Mouse (Mus musculus) forebrain, embryonic 12.5 days (tissue): ENCODE results near the gene Cby3. TPM values are rescaled to one million over a fixed set of nuclear protein-coding genes. Genes with fewer than 3 reads are reported as not detected.
"Not testable (repeated sequence)": the region's sequence is repeated elsewhere in the genome, so short reads cannot be mapped to it uniquely, and the experiment has no call there.

ENCODE experiments used
- ATAC-seq: fragments of 200-750 bp; cut with Nextera tagmentation; 2 replicates; pipeline ENCODE4 v1.8.0; 2017; ENCODE audit warnings: moderate TSS enrichment; ENCODE audit not compliant: low FRiP score
- H3K27ac ChIP-seq: fragments of 300-500 bp; sonication (generic); 2 replicates; pipeline ENCODE4 v1.5.1; 2016; ENCODE audit warnings: mild to moderate bottlenecking
- H3K27me3 ChIP-seq: fragments of 300-500 bp; sonication (generic); 2 replicates; pipeline ENCODE4 v1.6.1; 2016; ENCODE audit warnings: mild to moderate bottlenecking
- H3K36me3 ChIP-seq: fragments of 300-500 bp; sonication (generic); replicated peaks from 2 replicates; pipeline ENCODE4 v1.6.1; 2016; ENCODE audit warnings: mild to moderate bottlenecking
- H3K4me1 ChIP-seq: fragments of 300-500 bp; sonication (generic); 2 replicates; pipeline ENCODE4 v1.6.1; 2016
- H3K4me2 ChIP-seq: fragments of 300-500 bp; sonication (generic); 2 replicates; pipeline ENCODE4 v1.6.1; 2016; ENCODE audit warnings: mild to moderate bottlenecking, moderate library complexity
- H3K4me3 ChIP-seq: fragments of 300-500 bp; sonication (generic); replicated peaks from 2 replicates; pipeline ENCODE4 v1.5.1; 2016; ENCODE audit warnings: mild to moderate bottlenecking
- H3K9ac ChIP-seq: fragments of 300-500 bp; sonication (generic); 2 replicates; pipeline ENCODE4 v1.6.1; 2016; ENCODE audit warnings: mild to moderate bottlenecking
- H3K9me3 ChIP-seq: fragments of 300-500 bp; sonication (generic); 2 replicates; pipeline ENCODE4 v1.6.1; 2016
- WGBS: fragments of 180-500 bp; shearing (Covaris S2); methylation state at CpG from one replicate; pipeline ENCODE4 v1.1.7; 2016; 5-methylcytosine and 5-hydroxymethylcytosine counted together
- polyA plus RNA-seq: library from polyadenylated mRNA; unstranded; fragments of >200 nt; fragmentation: Nextera tagmentation; extraction: Ambion mirVana; gene quantifications from 2 replicates; pipeline ENCODE4 v1.2.1, GENCODE M21; 2016

The Cby3 gene
- polyA plus RNA-seq, 1 experiment from 2014 or later, result not detected

- Histone ChIP-seq H3K9ac (no peak overlapping the region), H3K4me2 (no peak overlapping the region), H3K27ac (no peak overlapping the region), H3K4me1 (no peaks in the 10 kb centered on the region), H3K4me3 (no peak overlapping the region), H3K36me3 (0 out of 2 replicates have a peak, but pooled peaks cover 6% of the 10 kb centered on the region), H3K27me3 (no peaks in the 10 kb centered on the region), H3K9me3 (no peaks in the 10 kb centered on the region)
- ATAC-seq, result no peak
- 88% methylated on average over 3 of the region's 3 CpGs for WGBS
Observed at GRCm38 (mm10) chr11:50333181-50333580, 21.1 kb upstream of the Cby3 start.

GRCm38 (mm10) chr11:50336126-50336525 is 18.1 kb upstream of the Cby3 start:
- no peak overlapping the region for H3K27ac ChIP-seq
- no peaks in the 10 kb centered on the region for H3K4me1 ChIP-seq
- ATAC-seq, result no peak
- 55% methylated on average over 1 of the region's 1 CpGs for WGBS
- no peak overlapping the region for H3K4me3 ChIP-seq
- no peaks in the 10 kb centered on the region for H3K9me3 ChIP-seq
- no peak overlapping the region for H3K9ac ChIP-seq
- no peaks in the 10 kb centered on the region for H3K36me3 ChIP-seq
- H3K4me2 ChIP-seq, result no peak overlapping the region
- H3K27me3 ChIP-seq, result no peaks in the 10 kb centered on the region

GRCm38 (mm10) chr11:50336891-50337290 is 17.4 kb upstream of the Cby3 start:
- Histone ChIP-seq H3K27me3 (no peaks in the 10 kb centered on the region), H3K4me3 (no peak overlapping the region), H3K4me1 (no peaks in the 10 kb centered on the region), H3K9ac (no peak overlapping the region), H3K36me3 (no peaks in the 10 kb centered on the region), H3K9me3 (no peaks in the 10 kb centered on the region), H3K27ac (no peak overlapping the region), H3K4me2 (no peak overlapping the region)
- no peak for ATAC-seq
- 59% methylated on average over 4 of the region's 4 CpGs for WGBS

GRCm38 (mm10) chr11:50345486-50345885 is 8.8 kb upstream of the Cby3 start:
- Histone ChIP-seq H3K4me1 (no peaks in the 10 kb centered on the region), H3K4me2 (no peak overlapping the region), H3K9ac (no peak overlapping the region), H3K4me3 (no peak overlapping the region), H3K27ac (no peak overlapping the region), H3K27me3 (no peaks in the 10 kb centered on the region), H3K36me3 (no peaks in the 10 kb centered on the region), H3K9me3 (no peaks in the 10 kb centered on the region)
- WGBS, result 67% methylated on average over 4 of the region's 4 CpGs
- ATAC-seq, result no peak

- 91% methylated on average over 9 of the region's 9 CpGs for WGBS
- Histone ChIP-seq H3K36me3 (no peaks in the 10 kb centered on the region), H3K9ac (no peak overlapping the region), H3K4me1 (no peaks in the 10 kb centered on the region), H3K4me2 (no peak overlapping the region), H3K27me3 (no peaks in the 10 kb centered on the region), H3K9me3 (no peaks in the 10 kb centered on the region), H3K4me3 (no peak overlapping the region), H3K27ac (no peak overlapping the region)
- no peak for ATAC-seq
Observed at GRCm38 (mm10) chr11:50346256-50347032, 7.8 kb upstream of the Cby3 start.

- ATAC-seq, result no peak
- no peak overlapping the region for H3K4me2 ChIP-seq
- H3K4me3 ChIP-seq, result no peak overlapping the region
- WGBS, result 85% methylated on average over 2 of the region's 2 CpGs
- H3K4me1 ChIP-seq, result no peaks in the 10 kb centered on the region
- no peak overlapping the region for H3K27ac ChIP-seq
- H3K9me3 ChIP-seq, result no peaks in the 10 kb centered on the region
- H3K27me3 ChIP-seq, result no peaks in the 10 kb centered on the region
- H3K9ac ChIP-seq, result no peak overlapping the region
- no peaks in the 10 kb centered on the region for H3K36me3 ChIP-seq
Observed at GRCm38 (mm10) chr11:50352177-50352576, 2.1 kb upstream of the Cby3 start.

- Histone ChIP-seq H3K4me1 (peaks cover 9% of the 10 kb centered on the region; the same call in 1 of the 2 replicates), H3K4me2 (no peak overlapping the region), H3K36me3 (no peaks in the 10 kb centered on the region), H3K27me3 (peaks cover 21% of the 10 kb centered on the region), H3K27ac (no peak overlapping the region), H3K4me3 (no peak overlapping the region), H3K9ac (no peak overlapping the region), H3K9me3 (no peaks in the 10 kb centered on the region)
- WGBS, result 82% methylated on average over 3 of the region's 3 CpGs
- ATAC-seq, result no peak
Observed at GRCm38 (mm10) chr11:50354851-50355250, 589 bp downstream of the Cby3 start.

- 74% methylated on average over 1 of the region's 1 CpGs for WGBS
- ATAC-seq, result no peak
- peaks cover 9% of the 10 kb centered on the region; the same call in 1 of the 2 replicates for H3K4me1 ChIP-seq
Observed at GRCm38 (mm10) chr11:50355395-50355794, 1.1 kb downstream of the Cby3 start.

GRCm38 (mm10) chr11:50358950-50359861 is 4.9 kb downstream of the Cby3 start:
- 2% methylated on average over 74 of the region's 74 CpGs for WGBS
- Histone ChIP-seq H3K36me3 (no peaks in the 10 kb centered on the region), H3K4me2 (peak overlapping the region; percentile 91), H3K27me3 (peaks cover 28% of the 10 kb centered on the region), H3K27ac (peak overlapping the region; percentile 50; the same call in 1 of the 2 replicates), H3K9ac (peak overlapping the region; percentile 62), H3K4me3 (peak overlapping the region; percentile 55), H3K9me3 (no peaks in the 10 kb centered on the region), H3K4me1 (peaks cover 9% of the 10 kb centered on the region; the same call in 1 of the 2 replicates)
- ATAC-seq, result peak; percentile 63

More at GRCm38 (mm10) chr11:50355395-50355794, 1.1 kb downstream of the Cby3 start:
- Histone ChIP-seq H3K36me3 (no peaks in the 10 kb centered on the region), H3K4me2 (no peak overlapping the region), H3K9me3 (no peaks in the 10 kb centered on the region), H3K27ac (no peak overlapping the region), H3K9ac (no peak overlapping the region), H3K27me3 (peaks cover 21% of the 10 kb centered on the region), H3K4me3 (no peak overlapping the region)

GRCm38 (mm10) chr11:50361282-50361681 is 7.0 kb downstream of the Cby3 start:
- 81% methylated on average over 1 of the region's 1 CpGs for WGBS
- H3K27ac ChIP-seq, H3K9ac ChIP-seq, H3K4me3 ChIP-seq, ATAC-seq, H3K9me3 ChIP-seq, H3K4me1 ChIP-seq, H3K36me3 ChIP-seq, H3K4me2 ChIP-seq: not testable (repeated sequence)
- peaks cover 28% of the 10 kb centered on the region for H3K27me3 ChIP-seq

GRCm38 (mm10) chr11:50364548-50364947 is 10.3 kb downstream of the Cby3 start:
- Histone ChIP-seq H3K36me3 (no peaks in the 10 kb centered on the region), H3K4me1 (peaks cover 3% of the 10 kb centered on the region; the same call in 1 of the 2 replicates), H3K9ac (no peak overlapping the region), H3K27me3 (peaks cover 8% of the 10 kb centered on the region), H3K4me3 (no peak overlapping the region), H3K4me2 (no peak overlapping the region), H3K27ac (no peak overlapping the region), H3K9me3 (no peaks in the 10 kb centered on the region)
- 16% methylated on average over 4 of the region's 4 CpGs for WGBS
- ATAC-seq, result 0 out of 2 replicates have a peak, but pooled peaks have one; percentile 53

- no peak overlapping the region for H3K4me3 ChIP-seq
- 0 out of 2 replicates have a peak, but pooled peaks cover 2% of the 10 kb centered on the region for H3K4me1 ChIP-seq
- peaks cover 7% of the 10 kb centered on the region for H3K27me3 ChIP-seq
- H3K9me3 ChIP-seq, result no peaks in the 10 kb centered on the region
- H3K4me2 ChIP-seq, result no peak overlapping the region
- no peaks in the 10 kb centered on the region for H3K36me3 ChIP-seq
- ATAC-seq, result no peak
- no peak overlapping the region for H3K9ac ChIP-seq
- no peak overlapping the region for H3K27ac ChIP-seq
Observed at GRCm38 (mm10) chr11:50365322-50365721, 11.1 kb downstream of the Cby3 start.
